Mouse (Mus musculus): ENCODE measurements around the gene Slc35e3.
"Not testable (repeated sequence)": the region's sequence is repeated elsewhere in the genome, so short reads cannot be mapped to it uniquely, and the experiment has no call there.

Gene Slc35e3

GRCm38 (mm10) chr10:117714048-117714545 is 32.1 kb downstream of the Slc35e3 start:
- no peak for DNase-seq (ENCODE audit: low read depth in 1 of 2, low spot score in 2 of 2)

- no peak for DNase-seq (ENCODE audit: low read depth in 1 of 2, low spot score in 2 of 2)
Observed at GRCm38 (mm10) chr10:117713466-117713865, 32.7 kb downstream of the Slc35e3 start.

- DNase-seq (ENCODE audit: low read depth in 1 of 2, low spot score in 2 of 2) = no peak
Observed at GRCm38 (mm10) chr10:117712871-117713270, 33.3 kb downstream of the Slc35e3 start.

- no peak for DNase-seq (ENCODE audit: low read depth in 1 of 2, low spot score in 2 of 2)
Observed at GRCm38 (mm10) chr10:117712191-117712754, 33.9 kb downstream of the Slc35e3 start.

- DNase-seq (ENCODE audit: low read depth in 1 of 2, low spot score in 2 of 2) = no peak
Observed at GRCm38 (mm10) chr10:117711408-117711807, 34.8 kb downstream of the Slc35e3 start.

GRCm38 (mm10) chr10:117710604-117711141 is 35.5 kb downstream of the Slc35e3 start, which contains the start of gene Mdm2:
Gene Mdm2, minus strand, starts transcription at chr10:117710758.
- DNase-seq (ENCODE audit: low read depth in 1 of 2, low spot score in 2 of 2) = peak; percentile 84 to 90

GRCm38 (mm10) chr10:117709930-117710603 is 36.1 kb downstream of the Slc35e3 start:
- peak; percentile 43 to 60 for DNase-seq (ENCODE audit: low read depth in 1 of 2, low spot score in 2 of 2)

GRCm38 (mm10) chr10:117709326-117709830 is 36.8 kb downstream of the Slc35e3 start:
- no peak for DNase-seq (ENCODE audit: low read depth in 1 of 2, low spot score in 2 of 2)

GRCm38 (mm10) chr10:117708856-117709255 is 37.3 kb downstream of the Slc35e3 start:
- DNase-seq (ENCODE audit: low read depth in 1 of 2, low spot score in 2 of 2) = no peak

GRCm38 (mm10) chr10:117708376-117708775 is 37.8 kb downstream of the Slc35e3 start:
- no peak for DNase-seq (ENCODE audit: low read depth in 1 of 2, low spot score in 2 of 2)

GRCm38 (mm10) chr10:117707114-117707838 is 38.9 kb downstream of the Slc35e3 start:
- no peak for DNase-seq (ENCODE audit: low read depth in 1 of 2, low spot score in 2 of 2)

GRCm38 (mm10) chr10:117706440-117706839 is 39.7 kb downstream of the Slc35e3 start:
- DNase-seq (ENCODE audit: low read depth in 1 of 2, low spot score in 2 of 2) = no peak

GRCm38 (mm10) chr10:117705806-117706205 is 40.4 kb downstream of the Slc35e3 start:
- DNase-seq (ENCODE audit: low read depth in 1 of 2, low spot score in 2 of 2) = no peak

GRCm38 (mm10) chr10:117704964-117705335 is 41.2 kb downstream of the Slc35e3 start:
- no peak for DNase-seq (ENCODE audit: low read depth in 1 of 2, low spot score in 2 of 2)

GRCm38 (mm10) chr10:117704314-117704963 is 41.7 kb downstream of the Slc35e3 start:
- DNase-seq (ENCODE audit: low read depth in 1 of 2, low spot score in 2 of 2) = not testable (repeated sequence)

GRCm38 (mm10) chr10:117703506-117703905 is 42.7 kb downstream of the Slc35e3 start:
- DNase-seq (ENCODE audit: low read depth in 1 of 2, low spot score in 2 of 2) = no peak

GRCm38 (mm10) chr10:117702024-117702833 is 43.9 kb downstream of the Slc35e3 start:
- no peak for DNase-seq (ENCODE audit: low read depth in 1 of 2, low spot score in 2 of 2)

- no peak for DNase-seq (ENCODE audit: low read depth in 1 of 2, low spot score in 2 of 2)
Observed at GRCm38 (mm10) chr10:117701034-117701829, 44.9 kb downstream of the Slc35e3 start.

- DNase-seq (ENCODE audit: low read depth in 1 of 2, low spot score in 2 of 2) = no peak
Observed at GRCm38 (mm10) chr10:117700450-117700849, 45.7 kb downstream of the Slc35e3 start.

All from monocyte, adult 2 months (primary cell).